Mouse (Mus musculus): Measurements from ENCODE around the gene Cracr2b. TPM values are rescaled to one million over a fixed set of nuclear protein-coding genes. Genes with fewer than 3 reads are reported as not detected.

Gene Cracr2b
- total and polyA plus RNA-seq, 2 experiments, result 3.7 to 8.7 TPM

GRCm38 (mm10) chr7:141481498-141482401, 20.9 kb downstream of the Cracr2b start:
- Histone ChIP-seq H3K36me3 (ENCODE audit: control insufficient read depth, insufficient read depth, low read length) (peaks cover 8% of the 10 kb centered on the region), H3K79me2 (ENCODE audit: control insufficient read depth, insufficient read depth, low read length) (peaks cover 29% of the 10 kb centered on the region), H3K27me3 (ENCODE audit: control insufficient read depth, insufficient read depth, low read length) (no peaks in the 10 kb centered on the region), H3K27ac (replicated peaks; ENCODE audit: insufficient read depth, low read depth, low read length) (no peak overlapping the region), H3K4me3 (ENCODE audit: insufficient read depth, low read depth, low read length) (peak overlapping the region; percentile 30; the same call in 1 of the 2 replicates), H3K9ac (ENCODE audit: low read depth, low read length) (peak overlapping the region; percentile 30), H3K4me1 (ENCODE audit: control insufficient read depth, insufficient read depth, low read length) (peaks cover 18% of the 10 kb centered on the region)
- 20% methylated on average over 81 of the region's 81 CpGs for WGBS
- TF ChIP-seq CTCF (IDR thresholded peaks at IDR 0.05; ENCODE audit: low read depth, low read length) (peak; percentile 33; the same call in 1 of the 2 replicates), POLR2A (IDR thresholded peaks at IDR 0.05; ENCODE audit: extremely low read depth, insufficient read depth, low read length) (no peak)
- DNase-seq (ENCODE audit: extremely low read depth, low read depth, low spot score), result no peak

- peaks cover 10% of the 10 kb centered on the region for H3K36me3 ChIP-seq (ENCODE audit: control insufficient read depth, insufficient read depth, low read length)
- peaks cover 25% of the 10 kb centered on the region for H3K79me2 ChIP-seq (ENCODE audit: control insufficient read depth, insufficient read depth, low read length)
- no peaks in the 10 kb centered on the region for H3K27me3 ChIP-seq (ENCODE audit: control insufficient read depth, insufficient read depth, low read length)
- TF ChIP-seq POLR2A (IDR thresholded peaks at IDR 0.05; ENCODE audit: extremely low read depth, insufficient read depth, low read length), result no peak
- TF ChIP-seq CTCF (IDR thresholded peaks at IDR 0.05; ENCODE audit: low read depth, low read length), result no peak
- H3K27ac ChIP-seq (replicated peaks; ENCODE audit: insufficient read depth, low read depth, low read length), result no peak overlapping the region
- no peak overlapping the region for H3K9ac ChIP-seq (ENCODE audit: low read depth, low read length)
- H3K4me3 ChIP-seq (ENCODE audit: insufficient read depth, low read depth, low read length), result no peak overlapping the region
- DNase-seq (ENCODE audit: extremely low read depth, low read depth, low spot score), result no peak
- WGBS, result 79% methylated on average over 11 of the region's 11 CpGs
- H3K4me1 ChIP-seq (ENCODE audit: control insufficient read depth, insufficient read depth, low read length), result peaks cover 13% of the 10 kb centered on the region
These were observed 21.7 kb downstream of the Cracr2b start for GRCm38 (mm10) chr7:141482531-141483024.

- no peak for DNase-seq (ENCODE audit: extremely low read depth, low read depth, low spot score)
- H3K4me1 ChIP-seq (ENCODE audit: control insufficient read depth, insufficient read depth, low read length), result peaks cover 10% of the 10 kb centered on the region
- peaks cover 10% of the 10 kb centered on the region for H3K36me3 ChIP-seq (ENCODE audit: control insufficient read depth, insufficient read depth, low read length)
- H3K9ac ChIP-seq (ENCODE audit: low read depth, low read length), result no peak overlapping the region
- H3K4me3 ChIP-seq (ENCODE audit: insufficient read depth, low read depth, low read length), result no peak overlapping the region
- WGBS, result 81% methylated on average over 6 of the region's 6 CpGs
- H3K27ac ChIP-seq (replicated peaks; ENCODE audit: insufficient read depth, low read depth, low read length), result no peak overlapping the region
- H3K27me3 ChIP-seq (ENCODE audit: control insufficient read depth, insufficient read depth, low read length), result no peaks in the 10 kb centered on the region
- peaks cover 19% of the 10 kb centered on the region for H3K79me2 ChIP-seq (ENCODE audit: control insufficient read depth, insufficient read depth, low read length)
- TF ChIP-seq CTCF (IDR thresholded peaks at IDR 0.05; ENCODE audit: low read depth, low read length) (no peak), POLR2A (IDR thresholded peaks at IDR 0.05; ENCODE audit: extremely low read depth, insufficient read depth, low read length) (no peak)
These were observed 22.3 kb downstream of the Cracr2b start for GRCm38 (mm10) chr7:141483114-141483653.

- H3K4me3 ChIP-seq (ENCODE audit: insufficient read depth, low read depth, low read length), result no peak overlapping the region
- no peak overlapping the region for H3K9ac ChIP-seq (ENCODE audit: low read depth, low read length)
- H3K79me2 ChIP-seq (ENCODE audit: control insufficient read depth, insufficient read depth, low read length), result peaks cover 18% of the 10 kb centered on the region
- H3K27ac ChIP-seq (replicated peaks; ENCODE audit: insufficient read depth, low read depth, low read length), result no peak overlapping the region
- 88% methylated on average over 5 of the region's 5 CpGs for WGBS
- no peaks in the 10 kb centered on the region for H3K27me3 ChIP-seq (ENCODE audit: control insufficient read depth, insufficient read depth, low read length)
- H3K36me3 ChIP-seq (ENCODE audit: control insufficient read depth, insufficient read depth, low read length), result peaks cover 10% of the 10 kb centered on the region
- no peak for DNase-seq (ENCODE audit: extremely low read depth, low read depth, low spot score)
- TF ChIP-seq CTCF (IDR thresholded peaks at IDR 0.05; ENCODE audit: low read depth, low read length) (no peak), POLR2A (IDR thresholded peaks at IDR 0.05; ENCODE audit: extremely low read depth, insufficient read depth, low read length) (no peak)
- H3K4me1 ChIP-seq (ENCODE audit: control insufficient read depth, insufficient read depth, low read length), result peaks cover 10% of the 10 kb centered on the region
These were observed 23.6 kb downstream of the Cracr2b start for GRCm38 (mm10) chr7:141484186-141485120.

GRCm38 (mm10) chr7:141485186-141485585, 24.3 kb downstream of the Cracr2b start:
- 89% methylated on average over 2 of the region's 2 CpGs for WGBS

More at GRCm38 (mm10) chr7:141485186-141485585, 24.3 kb downstream of the Cracr2b start:
- H3K27ac ChIP-seq (replicated peaks; ENCODE audit: insufficient read depth, low read depth, low read length), result no peak overlapping the region
- TF ChIP-seq POLR2A (IDR thresholded peaks at IDR 0.05; ENCODE audit: extremely low read depth, insufficient read depth, low read length) (no peak), CTCF (IDR thresholded peaks at IDR 0.05; ENCODE audit: low read depth, low read length) (no peak)
- no peak overlapping the region for H3K9ac ChIP-seq (ENCODE audit: low read depth, low read length)
- no peak for DNase-seq (ENCODE audit: extremely low read depth, low read depth, low spot score)
- peaks cover 10% of the 10 kb centered on the region for H3K4me1 ChIP-seq (ENCODE audit: control insufficient read depth, insufficient read depth, low read length)
- no peak overlapping the region for H3K4me3 ChIP-seq (ENCODE audit: insufficient read depth, low read depth, low read length)
- peaks cover 18% of the 10 kb centered on the region for H3K79me2 ChIP-seq (ENCODE audit: control insufficient read depth, insufficient read depth, low read length)
- peaks cover 16% of the 10 kb centered on the region for H3K36me3 ChIP-seq (ENCODE audit: control insufficient read depth, insufficient read depth, low read length)
- H3K27me3 ChIP-seq (ENCODE audit: control insufficient read depth, insufficient read depth, low read length), result no peaks in the 10 kb centered on the region
